Mouse (Mus musculus): ENCODE measurements around the gene Plekhh2. TPM values are rescaled to one million over a fixed set of nuclear protein-coding genes. Genes with fewer than 3 reads are reported as not detected.
A peak's percentile ranks its signal among the peaks of the same experiment; 100 is the strongest.

Gene Plekhh2
- polyA plus RNA-seq, 1 experiment from 2014 or later = 3.9 TPM

DNA sequence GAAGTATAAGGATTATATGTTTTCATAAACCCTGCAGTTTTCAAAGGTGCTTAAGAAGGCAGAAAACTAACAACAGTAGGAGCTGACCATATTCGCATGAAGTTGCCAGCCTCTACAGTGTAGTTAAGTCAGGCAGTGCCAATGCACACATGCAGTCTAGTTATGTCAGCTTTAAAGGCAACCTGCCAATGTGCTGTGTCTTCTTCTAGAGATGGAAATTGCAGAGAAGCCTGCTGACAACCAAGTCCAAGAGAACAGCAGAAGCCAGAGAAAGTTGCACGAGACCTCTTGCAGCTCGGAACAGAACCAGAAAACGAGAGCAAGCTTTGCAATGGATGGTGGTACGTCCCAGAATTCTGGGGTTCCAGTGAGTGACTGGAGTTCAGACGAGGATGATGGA, 54.1 kb downstream of the Plekhh2 start:
- Histone ChIP-seq H3K27ac (no peak overlapping the region), H3K4me1 (no peaks in the 10 kb centered on the region)
- 87% methylated on average over 6 of the region's 6 CpGs for WGBS

DNA sequence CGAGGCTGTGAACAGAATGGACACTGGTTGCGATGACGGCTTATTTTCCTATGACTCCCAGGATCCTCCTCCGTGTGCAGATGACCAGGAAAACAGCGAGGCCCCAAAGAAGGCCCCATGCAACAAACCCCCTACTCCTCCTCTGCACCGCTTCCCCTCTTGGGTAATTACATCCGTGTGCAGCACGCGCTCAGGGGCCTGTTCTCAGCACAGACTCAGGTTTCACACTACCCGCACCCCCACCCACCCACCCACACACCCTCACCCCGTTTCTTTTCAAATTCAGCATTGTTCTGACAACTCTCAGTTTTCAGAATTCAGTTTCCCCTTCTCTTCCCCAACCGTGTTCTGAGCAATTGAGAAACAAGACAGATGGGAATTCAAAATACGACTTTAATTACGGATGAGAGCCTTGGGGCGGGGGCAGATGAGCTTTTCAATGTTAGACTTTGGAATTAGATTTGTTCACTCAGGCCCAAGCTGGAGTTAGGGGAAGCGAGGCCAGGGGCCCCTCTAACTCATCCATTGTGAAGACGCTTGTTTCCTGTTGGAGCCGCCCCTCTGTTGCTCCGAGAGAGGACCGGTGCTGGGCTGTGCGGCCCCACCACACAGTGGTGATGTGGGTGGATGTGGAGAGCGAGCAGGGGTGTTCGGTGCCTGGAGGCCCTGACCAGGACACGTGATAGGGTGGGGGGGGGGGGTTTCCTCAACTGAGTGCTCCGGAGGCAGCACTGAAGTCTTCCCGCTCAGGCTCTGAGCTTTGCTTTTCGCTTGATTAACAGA, 55.3 kb downstream of the Plekhh2 start:
- H3K27ac ChIP-seq = no peak overlapping the region
- WGBS = 68% methylated on average over 27 of the region's 27 CpGs
- H3K4me1 ChIP-seq = no peaks in the 10 kb centered on the region
- H3K4me3 ChIP-seq = no peak overlapping the region
- no peaks in the 10 kb centered on the region for H3K27me3 ChIP-seq (ENCODE audit: insufficient read depth, poor library complexity, severe bottlenecking)
- H3K36me3 ChIP-seq = peaks cover 13% of the 10 kb centered on the region
- no peak for DNase-seq (ENCODE audit: low spot score)
- H3K9me3 ChIP-seq = no peaks in the 10 kb centered on the region

More for the DNA sequence above, 54.1 kb downstream of the Plekhh2 start:
- Histone ChIP-seq H3K36me3 (peaks cover 13% of the 10 kb centered on the region), H3K9me3 (no peaks in the 10 kb centered on the region), H3K4me3 (no peak overlapping the region), H3K27me3 (ENCODE audit: insufficient read depth, poor library complexity, severe bottlenecking) (no peaks in the 10 kb centered on the region)
- no peak for DNase-seq (ENCODE audit: low spot score)

DNA sequence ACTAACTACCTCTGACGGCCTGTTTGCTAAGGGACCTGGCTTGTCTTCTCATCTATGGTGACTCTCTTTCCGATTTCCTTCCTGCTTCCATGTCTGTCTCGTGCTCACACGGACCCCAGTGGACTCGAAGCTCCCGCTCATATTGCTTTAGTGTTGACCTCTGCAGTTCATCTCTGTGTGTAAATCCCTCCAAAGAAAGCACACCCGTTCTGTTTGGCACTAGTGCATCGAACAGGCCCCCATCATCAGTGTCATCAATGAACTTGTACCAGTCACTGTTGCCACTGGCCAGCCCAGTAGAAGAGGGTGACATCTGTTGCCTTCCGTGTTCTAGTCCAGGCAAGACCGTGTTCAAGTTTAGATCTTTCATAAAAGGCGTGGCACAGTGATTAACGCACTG, 57.1 kb downstream of the Plekhh2 start:
- peaks cover 13% of the 10 kb centered on the region for H3K36me3 ChIP-seq
- H3K4me3 ChIP-seq = no peak overlapping the region
- whole genome bisulfite sequencing = 86% methylated on average over 12 of the region's 12 CpGs
- H3K27ac ChIP-seq = no peak overlapping the region
- H3K27me3 ChIP-seq (ENCODE audit: insufficient read depth, poor library complexity, severe bottlenecking) = no peaks in the 10 kb centered on the region
- no peaks in the 10 kb centered on the region for H3K9me3 ChIP-seq
- DNase-seq (ENCODE audit: low spot score) = peak; percentile 58
- H3K4me1 ChIP-seq = no peaks in the 10 kb centered on the region

DNA sequence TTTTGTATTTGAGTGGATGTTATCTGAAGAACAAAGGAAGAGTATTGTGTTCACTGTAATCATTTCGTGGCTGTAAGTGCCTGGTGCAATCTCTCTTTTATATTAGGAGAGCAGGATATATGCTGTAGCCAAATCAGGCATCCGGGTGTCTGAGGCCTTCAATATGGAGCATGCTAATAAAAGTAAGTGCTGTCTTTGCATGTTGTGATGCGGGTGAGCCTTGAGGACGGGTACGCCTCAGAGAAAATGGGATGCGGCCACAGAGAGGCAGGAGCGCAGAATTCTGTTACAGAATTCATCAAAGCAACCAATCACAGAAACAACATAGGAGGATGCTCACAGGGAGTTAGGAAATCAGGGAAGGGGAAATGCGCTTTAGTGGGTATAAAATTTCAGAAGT, 58.1 kb downstream of the Plekhh2 start:
- 71% methylated on average over 8 of the region's 8 CpGs for WGBS

DNA sequence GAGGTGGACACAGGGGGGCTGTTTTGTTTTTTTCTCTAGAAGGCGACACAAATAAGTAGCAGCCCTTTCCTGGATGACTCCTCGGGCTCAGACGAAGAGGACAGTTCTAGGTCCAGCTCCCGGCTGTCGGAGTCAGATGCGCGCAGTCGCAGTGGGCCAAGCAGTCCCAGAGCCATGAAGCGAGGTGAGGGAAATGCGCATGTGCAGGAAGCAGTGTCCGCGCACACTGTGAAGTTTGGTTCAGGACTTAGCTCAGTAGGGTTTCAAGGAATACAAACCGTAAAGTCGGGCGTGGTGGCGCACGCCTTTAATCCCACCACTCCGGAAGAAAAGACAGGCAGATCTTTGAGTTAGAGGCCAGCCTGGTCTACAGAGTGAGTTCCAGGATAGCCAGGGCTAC, 59.9 kb downstream of the Plekhh2 start:
- peak; percentile 64 for DNase-seq (ENCODE audit: low spot score)

More for the DNA sequence above, 58.1 kb downstream of the Plekhh2 start:
- Histone ChIP-seq H3K4me1 (no peaks in the 10 kb centered on the region), H3K4me3 (no peak overlapping the region), H3K27ac (no peak overlapping the region), H3K36me3 (peaks cover 9% of the 10 kb centered on the region), H3K9me3 (no peaks in the 10 kb centered on the region), H3K27me3 (ENCODE audit: insufficient read depth, poor library complexity, severe bottlenecking) (no peaks in the 10 kb centered on the region)
- peak; percentile 62 for DNase-seq (ENCODE audit: low spot score)

DNA sequence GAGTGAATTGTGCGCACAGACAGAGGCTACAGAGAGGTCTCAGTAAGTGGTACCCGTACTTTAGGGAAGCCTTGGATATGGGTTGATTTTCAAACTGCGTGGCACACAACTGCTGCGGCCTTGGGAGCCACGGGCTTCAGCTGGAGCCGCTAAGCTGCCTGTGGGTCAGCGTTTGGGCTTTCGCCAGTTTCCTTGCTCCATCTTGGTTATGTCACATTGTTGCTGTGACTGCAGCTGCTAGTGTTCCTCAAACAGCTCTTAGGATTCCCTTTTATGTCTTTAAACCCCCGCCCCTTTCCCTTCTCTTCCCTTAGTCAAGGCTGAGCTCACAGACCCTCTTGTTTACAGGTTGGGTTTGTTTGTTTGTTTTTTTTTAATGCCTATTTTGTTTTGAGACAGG, 61.6 kb downstream of the Plekhh2 start:
- no peaks in the 10 kb centered on the region for H3K4me1 ChIP-seq
- H3K9me3 ChIP-seq = no peaks in the 10 kb centered on the region
- DNase-seq (ENCODE audit: low spot score) = no peak
- no peak overlapping the region for H3K27ac ChIP-seq
- H3K27me3 ChIP-seq (ENCODE audit: insufficient read depth, poor library complexity, severe bottlenecking) = no peaks in the 10 kb centered on the region
- no peak overlapping the region for H3K4me3 ChIP-seq
- no peaks in the 10 kb centered on the region for H3K36me3 ChIP-seq
- 86% methylated on average over 9 of the region's 9 CpGs for WGBS

More for the DNA sequence above, 59.9 kb downstream of the Plekhh2 start:
- 73% methylated on average over 18 of the region's 18 CpGs for WGBS
- Histone ChIP-seq H3K9me3 (no peaks in the 10 kb centered on the region), H3K36me3 (peaks cover 2% of the 10 kb centered on the region; the same call in 1 of the 2 replicates), H3K4me3 (no peak overlapping the region), H3K27me3 (ENCODE audit: insufficient read depth, poor library complexity, severe bottlenecking) (no peaks in the 10 kb centered on the region), H3K4me1 (no peaks in the 10 kb centered on the region), H3K27ac (no peak overlapping the region)

DNA sequence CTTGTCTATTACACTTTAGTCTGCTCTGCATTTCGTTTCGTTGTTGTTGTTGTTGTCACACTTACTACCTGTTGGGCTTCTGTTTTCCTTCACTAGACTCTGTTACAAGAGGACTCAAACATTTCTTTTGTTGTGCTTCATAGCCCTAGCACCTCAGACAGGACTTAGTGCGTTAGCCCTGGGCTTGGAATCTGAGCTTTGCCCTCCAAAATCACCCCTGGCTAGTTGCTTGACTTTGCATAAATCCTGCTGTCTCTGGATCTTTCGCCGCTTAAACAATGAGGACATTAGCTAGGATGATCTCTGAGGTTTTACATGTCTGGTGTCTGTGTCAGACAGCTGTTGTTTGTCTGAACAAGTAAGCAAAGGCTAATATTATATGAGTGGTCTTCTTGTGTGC, 62.2 kb downstream of the Plekhh2 start:
- Histone ChIP-seq H3K27ac (no peak overlapping the region), H3K4me3 (no peak overlapping the region), H3K36me3 (no peaks in the 10 kb centered on the region), H3K4me1 (no peaks in the 10 kb centered on the region), H3K27me3 (ENCODE audit: insufficient read depth, poor library complexity, severe bottlenecking) (no peaks in the 10 kb centered on the region), H3K9me3 (no peaks in the 10 kb centered on the region)
- WGBS = 84% methylated on average over 5 of the region's 5 CpGs
- DNase-seq (ENCODE audit: low spot score) = peak; percentile 42

DNA sequence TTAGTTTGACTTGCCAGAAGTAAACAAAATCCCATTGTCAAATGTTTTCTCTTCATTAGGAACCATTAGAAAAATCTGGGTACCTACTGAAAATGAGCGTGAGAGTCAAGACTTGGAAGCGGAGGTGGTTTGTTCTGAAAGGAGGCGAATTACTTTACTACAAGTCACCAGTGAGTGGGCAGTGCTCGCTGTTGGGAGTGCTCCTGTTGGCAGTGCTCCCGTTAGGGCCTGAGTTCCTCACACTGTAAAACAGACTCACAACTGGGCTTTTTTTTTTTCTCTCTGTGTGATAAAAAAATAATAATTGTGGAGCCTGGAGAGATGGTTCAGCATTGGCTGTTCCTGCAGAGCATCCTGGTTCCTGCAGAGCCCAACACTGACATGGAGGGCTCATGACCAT, 63.4 kb downstream of the Plekhh2 start:
- no peaks in the 10 kb centered on the region for H3K9me3 ChIP-seq
- H3K27ac ChIP-seq = no peak overlapping the region
- H3K4me3 ChIP-seq = no peak overlapping the region
- no peak for DNase-seq (ENCODE audit: low spot score)
- H3K36me3 ChIP-seq = no peaks in the 10 kb centered on the region
- no peaks in the 10 kb centered on the region for H3K27me3 ChIP-seq (ENCODE audit: insufficient read depth, poor library complexity, severe bottlenecking)
- WGBS = 87% methylated on average over 5 of the region's 5 CpGs
- H3K4me1 ChIP-seq = no peaks in the 10 kb centered on the region

DNA sequence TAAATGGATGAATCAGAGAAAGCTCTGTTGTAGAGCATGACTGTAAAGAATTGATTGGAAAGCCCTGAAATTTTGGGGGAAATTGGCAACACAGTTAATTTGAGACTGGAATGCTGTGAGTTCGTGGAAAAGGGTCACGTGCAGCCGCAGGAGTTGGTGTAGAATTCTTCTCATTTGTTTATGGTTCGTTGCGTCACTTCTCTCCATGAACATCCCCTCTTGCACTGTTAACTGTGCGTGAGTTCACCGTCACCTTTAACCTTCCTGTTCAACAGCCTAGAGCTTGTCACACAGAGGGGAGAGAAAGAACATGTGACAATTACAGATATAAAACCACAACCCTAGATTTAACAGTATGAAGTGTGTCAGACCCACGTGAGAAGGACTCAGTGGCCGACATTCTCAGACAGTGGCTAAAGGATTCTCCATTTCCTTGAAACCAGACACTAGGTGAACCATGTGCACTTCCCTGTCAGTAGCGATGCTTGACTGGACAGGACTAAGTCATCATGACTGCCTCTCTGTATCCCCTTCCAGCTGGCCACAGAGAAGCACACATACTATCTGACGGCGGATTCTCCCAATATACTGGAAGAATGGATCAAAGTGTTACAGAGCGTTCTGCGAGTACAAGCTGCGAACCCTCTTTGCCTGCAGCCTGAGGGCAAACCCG, 65.1 kb downstream of the Plekhh2 start:
- peak; percentile 59 for DNase-seq (ENCODE audit: low spot score)
- Histone ChIP-seq H3K27me3 (ENCODE audit: insufficient read depth, poor library complexity, severe bottlenecking) (no peaks in the 10 kb centered on the region), H3K27ac (no peak overlapping the region), H3K4me3 (no peak overlapping the region), H3K36me3 (no peaks in the 10 kb centered on the region), H3K9me3 (no peaks in the 10 kb centered on the region), H3K4me1 (peaks cover 4% of the 10 kb centered on the region; the same call in 1 of the 2 replicates)
- WGBS = 81% methylated on average over 16 of the region's 16 CpGs

DNA sequence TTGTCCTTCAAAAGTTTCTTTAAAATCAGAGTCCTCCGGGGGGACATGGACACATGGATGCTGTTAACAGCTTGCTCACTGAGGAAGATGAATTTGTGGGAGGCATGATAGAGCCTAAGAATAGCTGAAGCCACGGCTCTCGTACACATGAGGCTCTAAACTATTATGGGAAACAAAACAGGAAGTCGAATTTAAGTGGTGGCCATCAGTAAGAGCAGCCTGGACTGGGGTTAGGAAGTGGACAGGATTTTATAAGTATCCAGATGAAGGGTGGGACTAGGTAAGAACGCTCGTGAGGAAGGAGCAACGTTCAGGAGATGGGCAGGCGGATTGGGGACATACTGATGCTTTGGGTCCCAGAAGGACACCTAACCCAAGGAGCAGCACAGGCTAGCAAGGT, 67.6 kb downstream of the Plekhh2 start:
- no peaks in the 10 kb centered on the region for H3K36me3 ChIP-seq
- H3K4me1 ChIP-seq = peaks cover 4% of the 10 kb centered on the region; the same call in 1 of the 2 replicates
- no peak for DNase-seq (ENCODE audit: low spot score)
- H3K9me3 ChIP-seq = no peaks in the 10 kb centered on the region
- no peak overlapping the region for H3K4me3 ChIP-seq
- WGBS = 71% methylated on average over 8 of the region's 8 CpGs
- H3K27me3 ChIP-seq (ENCODE audit: insufficient read depth, poor library complexity, severe bottlenecking) = no peaks in the 10 kb centered on the region
- H3K27ac ChIP-seq = no peak overlapping the region

DNA sequence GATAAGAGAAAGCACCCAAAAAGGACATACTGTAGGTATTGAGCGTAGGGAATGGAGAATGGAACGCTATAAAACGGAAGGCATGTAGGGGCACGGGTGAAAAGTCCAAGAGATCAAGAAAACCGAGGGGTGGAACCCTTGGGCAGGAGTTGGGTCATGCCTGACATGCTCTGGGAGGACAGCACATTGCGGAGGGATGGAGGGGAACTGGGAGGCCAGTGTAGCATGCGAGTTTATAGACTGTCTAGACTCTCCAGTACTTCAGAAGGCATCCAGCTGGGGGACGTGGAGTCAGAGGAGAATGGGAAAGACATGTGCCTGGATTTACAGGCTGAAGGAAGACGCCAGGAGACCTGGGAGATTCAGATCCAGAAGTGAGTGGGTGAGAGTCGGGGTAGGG, 68.1 kb downstream of the Plekhh2 start:
- peak; percentile 70 for DNase-seq (ENCODE audit: low spot score)
- H3K4me3 ChIP-seq = no peak overlapping the region

DNA sequence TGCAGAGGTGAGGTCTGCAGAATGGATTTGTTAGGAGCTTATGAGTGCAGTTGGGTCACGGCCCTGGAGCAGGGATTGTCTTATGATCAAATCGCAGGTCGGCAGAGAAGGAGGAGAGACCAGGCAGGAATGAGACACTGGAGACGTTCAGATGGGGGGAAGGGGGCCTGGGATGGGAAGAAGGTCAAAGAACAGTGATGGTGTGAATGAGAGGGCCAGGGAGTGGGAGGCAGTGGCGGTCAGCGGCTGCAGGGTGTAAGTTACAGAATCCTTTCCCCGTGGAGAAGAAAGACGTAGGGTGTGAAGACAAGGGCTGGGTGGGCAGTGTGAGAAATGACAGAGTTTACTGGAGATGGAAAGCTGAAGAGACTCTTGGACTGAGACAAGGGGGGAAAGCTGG, 69.1 kb downstream of the Plekhh2 start:
- H3K9me3 ChIP-seq = no peaks in the 10 kb centered on the region
- no peaks in the 10 kb centered on the region for H3K36me3 ChIP-seq
- no peaks in the 10 kb centered on the region for H3K27me3 ChIP-seq (ENCODE audit: insufficient read depth, poor library complexity, severe bottlenecking)
- no peak overlapping the region for H3K27ac ChIP-seq
- peaks cover 4% of the 10 kb centered on the region; the same call in 1 of the 2 replicates for H3K4me1 ChIP-seq
- no peak overlapping the region for H3K4me3 ChIP-seq
- DNase-seq (ENCODE audit: low spot score) = peak; percentile 68
- 60% methylated on average over 8 of the region's 8 CpGs for WGBS

More for the DNA sequence above, 68.1 kb downstream of the Plekhh2 start:
- H3K27ac ChIP-seq = no peak overlapping the region
- H3K4me1 ChIP-seq = peaks cover 4% of the 10 kb centered on the region; the same call in 1 of the 2 replicates
- H3K9me3 ChIP-seq = no peaks in the 10 kb centered on the region
- H3K36me3 ChIP-seq = no peaks in the 10 kb centered on the region
- WGBS = 80% methylated on average over 10 of the region's 10 CpGs
- no peaks in the 10 kb centered on the region for H3K27me3 ChIP-seq (ENCODE audit: insufficient read depth, poor library complexity, severe bottlenecking)

DNA sequence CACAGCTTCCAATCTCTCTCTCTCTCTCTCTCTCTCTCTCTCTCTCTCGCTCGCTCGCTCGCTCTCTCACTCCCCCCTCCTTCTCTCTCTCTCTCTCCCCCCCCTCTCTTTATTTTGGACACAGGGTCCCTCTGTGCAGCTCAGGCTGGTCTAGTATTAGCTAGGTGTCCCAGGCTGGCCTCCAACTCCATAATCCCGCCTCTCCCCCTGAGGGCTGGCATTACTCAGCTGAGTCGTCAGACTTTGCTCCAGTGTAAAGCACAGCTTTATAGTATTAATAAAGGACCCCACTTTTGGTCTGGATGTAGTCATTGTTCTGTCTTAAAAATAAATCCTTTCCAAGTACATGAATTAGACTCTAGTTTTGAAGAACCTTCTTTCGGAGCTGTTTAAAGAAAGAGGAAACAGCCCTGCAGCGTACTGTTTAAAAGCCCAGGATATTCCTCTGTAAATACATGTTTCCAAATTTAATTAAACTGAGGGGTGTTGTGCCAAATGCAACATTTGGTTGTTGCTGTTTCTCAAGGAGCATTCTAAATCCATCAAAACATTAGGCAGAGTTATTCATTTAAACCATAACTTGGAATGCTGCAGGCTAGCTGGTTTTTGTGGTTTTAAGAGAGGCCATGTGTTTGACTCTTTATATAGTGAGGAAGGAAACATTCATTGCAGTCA, 70.2 kb downstream of the Plekhh2 start:
- Histone ChIP-seq H3K4me1 (peaks cover 4% of the 10 kb centered on the region; the same call in 1 of the 2 replicates), H3K9me3 (no peaks in the 10 kb centered on the region), H3K36me3 (no peaks in the 10 kb centered on the region), H3K4me3 (no peak overlapping the region), H3K27me3 (ENCODE audit: insufficient read depth, poor library complexity, severe bottlenecking) (no peaks in the 10 kb centered on the region), H3K27ac (no peak overlapping the region)
- WGBS = 74% methylated on average over 8 of the region's 8 CpGs
- DNase-seq (ENCODE audit: low spot score) = no peak
